Mouse (Mus musculus) heart, embryonic 15.5 days (tissue): ENCODE data around the gene Rps23. TPM values are rescaled to one million over a fixed set of nuclear protein-coding genes. Genes with fewer than 3 reads are reported as not detected.

Experiments used
- ATAC-seq: fragments of 200-750 bp; cut with Nextera tagmentation; replicated peaks from 2 replicates; pipeline ENCODE4 v1.8.0; 2017; ENCODE audit warnings: low read depth, moderate TSS enrichment; ENCODE audit not compliant: insufficient number of reproducible peaks, insufficient read depth, low FRiP score
- H3K27ac ChIP-seq: fragments of 300-500 bp; sonication (generic); 2 replicates; pipeline ENCODE4 v1.5.1; 2015; ENCODE audit warnings: mild to moderate bottlenecking, inconsistent platforms
- H3K27me3 ChIP-seq: fragments of 300-500 bp; sonication (generic); 2 replicates; pipeline ENCODE4 v1.6.1; 2015; ENCODE audit warnings: inconsistent platforms
- H3K36me3 ChIP-seq: fragments of 300-500 bp; sonication (generic); 2 replicates; pipeline ENCODE4 v1.6.1; 2015; ENCODE audit warnings: mild to moderate bottlenecking, inconsistent platforms
- H3K4me1 ChIP-seq: fragments of 300-500 bp; sonication (generic); replicated peaks from 2 replicates; pipeline ENCODE4 v1.6.1; 2015; ENCODE audit warnings: inconsistent platforms
- H3K4me2 ChIP-seq: fragments of 300-500 bp; sonication (generic); 2 replicates; pipeline ENCODE4 v1.6.1; 2015; ENCODE audit warnings: inconsistent platforms, mild to moderate bottlenecking, moderate library complexity
- H3K4me3 ChIP-seq: fragments of 300-500 bp; sonication (generic); 2 replicates; pipeline ENCODE4 v1.5.1; 2015; ENCODE audit warnings: mild to moderate bottlenecking, inconsistent platforms
- H3K9ac ChIP-seq: fragments of 300-500 bp; sonication (generic); 2 replicates; pipeline ENCODE4 v1.6.1; 2015; ENCODE audit warnings: mild to moderate bottlenecking, inconsistent platforms
- H3K9me3 ChIP-seq: fragments of 300-500 bp; sonication (generic); replicated peaks from 2 replicates; pipeline ENCODE4 v1.6.1; 2016; ENCODE audit warnings: inconsistent platforms
- WGBS: fragments of 180-500 bp; shearing (Covaris S2); methylation state at CpG from one replicate; pipeline ENCODE4 v1.1.7; 2015; ENCODE audit warnings: mixed read lengths; 5-methylcytosine and 5-hydroxymethylcytosine counted together
- polyA plus RNA-seq: library from polyadenylated mRNA; unstranded; fragments of >200 nt; fragmentation: Nextera tagmentation; extraction: Ambion mirVana; gene quantifications from 2 replicates; pipeline ENCODE4 v1.2.1, GENCODE M21; 2015

Rps23 gene
- polyA plus RNA-seq = 97.2 and 135 TPM in 2 replicates

DNA sequence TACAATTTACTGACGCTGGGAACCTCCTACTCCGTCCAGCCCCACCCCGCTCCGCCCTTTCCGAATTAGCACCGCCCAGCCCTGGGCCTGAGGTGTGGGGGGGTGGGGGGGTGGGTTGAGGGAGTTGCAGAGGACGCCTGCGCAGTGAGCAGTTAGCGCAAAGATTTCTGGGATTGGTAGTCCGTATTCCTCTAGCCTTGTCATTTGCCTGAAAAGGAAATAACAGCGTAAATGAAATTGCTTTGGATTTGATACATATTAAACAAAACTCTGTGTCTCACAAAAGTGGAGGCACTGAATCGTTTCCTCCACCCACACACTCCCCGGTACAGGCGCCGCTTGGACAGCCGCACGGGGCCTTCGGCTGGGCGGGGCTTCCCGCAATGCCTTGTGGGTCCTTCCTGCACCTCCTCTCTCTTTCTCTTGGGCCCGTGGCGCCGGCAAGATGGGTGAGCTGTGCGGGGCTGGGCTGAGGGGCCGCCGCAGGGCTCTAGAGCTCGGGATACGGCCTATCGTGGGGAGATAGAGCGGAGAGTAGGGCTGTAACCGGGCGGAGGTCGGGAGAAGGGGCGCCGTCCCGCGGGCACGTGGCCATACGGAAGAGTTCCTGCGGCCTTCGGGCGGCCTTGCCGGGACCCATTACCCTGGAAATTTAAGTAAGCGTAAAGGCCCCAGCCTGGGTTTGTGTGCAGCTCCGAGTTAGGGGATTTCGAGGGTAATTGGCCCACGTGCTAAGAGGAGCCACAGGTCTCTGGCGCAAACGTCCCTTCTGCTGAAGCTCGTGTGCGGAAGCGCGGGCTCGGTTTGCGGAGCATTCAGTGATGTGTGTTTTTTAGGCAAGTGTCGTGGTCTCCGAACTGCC lies at the start of gene Rps23:
Rps23 (plus strand) TSS at position 208 of the 862 bp plus-strand sequence.
- peak within 1 kb of the TSS; percentile 84 for H3K27ac ChIP-seq
- WGBS = under 1% methylated on average over 57 of the region's 57 CpGs
- H3K9me3 ChIP-seq = no peaks in the 10 kb centered on the region
- no peaks in the 10 kb centered on the region for H3K27me3 ChIP-seq
- peaks cover 9% of the 10 kb centered on the region for H3K4me1 ChIP-seq
- H3K4me3 ChIP-seq = peak within 1 kb of the TSS; percentile 96
- ATAC-seq = peak; percentile 97
- H3K36me3 ChIP-seq = peaks cover 24% of the 10 kb centered on the region
- H3K9ac ChIP-seq = peak within 1 kb of the TSS; percentile 98
- peak within 1 kb of the TSS; percentile 67 for H3K4me2 ChIP-seq

- 57% methylated on average over 1 of the region's 1 CpGs for WGBS
- Histone ChIP-seq H3K4me2 (no peak overlapping the region), H3K4me1 (peaks cover 15% of the 10 kb centered on the region), H3K27me3 (no peaks in the 10 kb centered on the region), H3K4me3 (no peak overlapping the region), H3K36me3 (no peaks in the 10 kb centered on the region), H3K27ac (no peak overlapping the region), H3K9ac (no peak overlapping the region), H3K9me3 (no peaks in the 10 kb centered on the region)
- no peak for ATAC-seq
Observed at GRCm38 (mm10) chr13:90881727-90882429, 40.9 kb upstream of the Rps23 start.

DNA sequence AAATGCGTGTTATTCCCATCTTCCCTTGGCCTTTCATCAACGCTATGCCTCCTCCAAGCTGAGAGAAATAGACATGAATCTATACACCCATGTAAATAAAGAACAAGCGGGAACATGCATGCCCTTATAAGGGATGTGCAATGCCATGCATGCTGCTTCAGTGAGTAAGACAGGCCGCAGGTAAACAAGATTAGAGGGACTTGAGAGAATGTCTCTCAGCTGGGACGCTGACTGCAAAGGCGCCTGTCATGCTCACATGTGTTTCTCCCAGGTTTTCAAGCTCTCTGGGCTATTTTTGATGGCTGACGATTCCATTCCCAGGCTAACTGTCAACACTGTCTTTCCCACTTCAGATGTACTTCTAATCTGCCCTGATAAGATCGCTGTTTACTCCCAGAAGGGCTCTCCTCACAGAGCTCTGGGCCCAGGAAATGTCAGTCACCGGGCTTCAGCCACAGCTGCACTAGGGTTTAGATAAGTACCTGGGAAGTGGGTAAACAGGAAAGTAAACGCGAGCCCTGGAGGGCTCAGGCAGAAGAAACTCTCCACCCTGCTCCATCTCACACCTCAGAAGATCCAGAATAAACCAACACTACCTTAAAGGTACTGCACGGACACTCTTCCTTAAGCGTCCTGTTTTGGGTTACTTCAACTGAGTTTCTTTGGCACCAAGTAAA lies 36.8 kb upstream of the Rps23 start:
- ATAC-seq = peak; percentile 93
- no peaks in the 10 kb centered on the region for H3K27me3 ChIP-seq
- peaks cover 15% of the 10 kb centered on the region for H3K4me1 ChIP-seq
- no peaks in the 10 kb centered on the region for H3K9me3 ChIP-seq
- H3K36me3 ChIP-seq = no peaks in the 10 kb centered on the region
- peak overlapping the region; percentile 77 for H3K27ac ChIP-seq
- peak overlapping the region; percentile 62 for H3K4me2 ChIP-seq
- no peak overlapping the region for H3K9ac ChIP-seq
- H3K4me3 ChIP-seq = peak overlapping the region; percentile 47
- WGBS = 14% methylated on average over 13 of the region's 13 CpGs

GRCm38 (mm10) chr13:90886568-90886983 lies 36.2 kb upstream of the Rps23 start:
- Histone ChIP-seq H3K36me3 (no peaks in the 10 kb centered on the region), H3K4me2 (peak overlapping the region; percentile 62), H3K9ac (no peak overlapping the region), H3K27ac (peak overlapping the region; percentile 77), H3K9me3 (no peaks in the 10 kb centered on the region), H3K4me3 (peak overlapping the region; percentile 47), H3K27me3 (no peaks in the 10 kb centered on the region), H3K4me1 (peaks cover 15% of the 10 kb centered on the region)
- WGBS = under 1% methylated on average over 18 of the region's 18 CpGs
- ATAC-seq = peak; percentile 33; the same call in 1 of the 2 replicates

DNA sequence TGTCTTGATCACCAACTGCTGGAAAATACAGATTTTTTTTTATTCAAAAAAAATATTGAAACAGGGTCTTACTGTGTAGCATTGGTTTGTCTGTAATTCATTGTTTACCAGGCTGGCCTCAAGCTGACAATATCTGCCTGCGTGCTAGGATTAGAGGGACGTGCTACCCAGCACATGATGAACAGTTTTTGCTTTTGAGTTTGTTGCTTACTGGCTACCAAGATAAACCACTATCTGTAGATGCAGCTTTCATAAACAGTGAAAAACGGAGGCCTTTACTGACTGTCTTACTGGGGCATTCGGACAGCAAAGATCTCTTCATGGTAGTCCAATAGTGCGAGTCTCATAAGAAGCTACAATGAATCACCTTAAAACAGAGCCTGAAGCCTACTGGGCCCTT lies 32.6 kb upstream of the Rps23 start:
- WGBS = 88% methylated on average over 5 of the region's 5 CpGs
- Histone ChIP-seq H3K36me3 (no peaks in the 10 kb centered on the region), H3K4me3 (no peak overlapping the region), H3K9ac (no peak overlapping the region), H3K4me1 (peaks cover 13% of the 10 kb centered on the region), H3K9me3 (no peaks in the 10 kb centered on the region), H3K27ac (no peak overlapping the region), H3K27me3 (no peaks in the 10 kb centered on the region), H3K4me2 (no peak overlapping the region)
- ATAC-seq = no peak

DNA sequence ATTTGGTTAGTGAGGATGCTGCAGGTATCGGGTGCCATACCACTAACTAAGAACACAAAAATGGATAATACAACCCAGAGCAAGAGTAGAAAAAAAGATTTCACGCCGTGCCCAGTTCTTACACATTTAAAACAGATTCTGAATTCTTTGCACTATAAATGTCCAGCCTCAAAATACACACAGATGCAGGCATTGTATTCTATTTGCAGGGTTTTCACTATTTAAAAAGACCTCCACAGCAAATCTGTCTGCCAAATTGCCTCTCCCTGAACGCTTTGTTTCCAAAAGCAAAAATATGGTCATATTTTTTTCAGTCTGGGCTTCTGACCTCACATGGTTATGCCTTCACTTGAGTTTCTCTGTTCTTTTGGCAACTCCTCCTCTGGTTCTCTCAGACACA lies 27.9 kb upstream of the Rps23 start:
- Histone ChIP-seq H3K27ac (no peak overlapping the region), H3K27me3 (no peaks in the 10 kb centered on the region), H3K4me3 (no peak overlapping the region), H3K4me1 (no peaks in the 10 kb centered on the region), H3K36me3 (no peaks in the 10 kb centered on the region), H3K9me3 (no peaks in the 10 kb centered on the region), H3K4me2 (no peak overlapping the region), H3K9ac (no peak overlapping the region)
- WGBS = 83% methylated on average over 4 of the region's 4 CpGs
- no peak for ATAC-seq

- Histone ChIP-seq H3K9me3 (no peaks in the 10 kb centered on the region), H3K36me3 (no peaks in the 10 kb centered on the region), H3K4me1 (no peaks in the 10 kb centered on the region), H3K9ac (no peak overlapping the region), H3K4me3 (no peak overlapping the region), H3K27me3 (no peaks in the 10 kb centered on the region), H3K4me2 (no peak overlapping the region), H3K27ac (no peak overlapping the region)
- ATAC-seq = no peak
- 40% methylated on average over 2 of the region's 2 CpGs for WGBS
Observed at GRCm38 (mm10) chr13:90896098-90896497, 26.7 kb upstream of the Rps23 start.

DNA sequence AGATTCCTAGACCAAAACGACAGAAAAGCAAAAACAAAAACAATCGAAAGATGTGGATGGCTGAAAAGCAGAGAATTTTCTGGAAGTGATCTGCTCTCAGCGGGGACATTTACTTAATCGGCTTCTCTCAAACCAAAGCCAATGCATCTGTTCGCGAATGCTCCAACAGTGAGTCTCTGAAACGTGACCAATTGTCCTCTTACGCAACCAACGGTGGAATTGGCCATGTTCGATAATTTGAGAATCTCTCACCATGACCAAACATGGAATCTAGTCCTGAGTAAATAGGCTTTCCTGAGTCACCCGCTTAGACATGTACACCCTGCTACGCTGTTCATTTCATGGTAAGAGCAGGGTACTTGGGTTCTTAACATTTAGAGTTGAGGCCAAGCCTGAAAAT lies 25.9 kb upstream of the Rps23 start:
- Histone ChIP-seq H3K4me1 (no peaks in the 10 kb centered on the region), H3K9ac (no peak overlapping the region), H3K4me2 (no peak overlapping the region), H3K9me3 (no peaks in the 10 kb centered on the region), H3K36me3 (no peaks in the 10 kb centered on the region), H3K27me3 (no peaks in the 10 kb centered on the region), H3K27ac (no peak overlapping the region), H3K4me3 (no peak overlapping the region)
- no peak for ATAC-seq
- WGBS = 84% methylated on average over 12 of the region's 12 CpGs

- ATAC-seq = no peak
- H3K36me3 ChIP-seq = no peaks in the 10 kb centered on the region
- WGBS = 90% methylated on average over 5 of the region's 5 CpGs
- H3K27me3 ChIP-seq = no peaks in the 10 kb centered on the region
- H3K4me1 ChIP-seq = no peaks in the 10 kb centered on the region
- H3K4me2 ChIP-seq = no peak within 1 kb of the TSS
- H3K27ac ChIP-seq = no peak within 1 kb of the TSS
- no peak within 1 kb of the TSS for H3K4me3 ChIP-seq
- no peaks in the 10 kb centered on the region for H3K9me3 ChIP-seq
- no peak within 1 kb of the TSS for H3K9ac ChIP-seq
Observed at GRCm38 (mm10) chr13:90905176-90905575, 17.6 kb upstream of the Rps23 start, which contains the start of gene Atp6ap1l. Gene Atp6ap1l, minus strand, starts transcription at chr13:90905355.

GRCm38 (mm10) chr13:90907376-90907775 lies 15.4 kb upstream of the Rps23 start:
- no peak overlapping the region for H3K27ac ChIP-seq
- H3K27me3 ChIP-seq = no peaks in the 10 kb centered on the region
- no peak overlapping the region for H3K4me3 ChIP-seq
- no peaks in the 10 kb centered on the region for H3K4me1 ChIP-seq
- no peaks in the 10 kb centered on the region for H3K9me3 ChIP-seq
- no peak overlapping the region for H3K4me2 ChIP-seq
- ATAC-seq = no peak
- 84% methylated on average over 12 of the region's 12 CpGs for WGBS
- no peaks in the 10 kb centered on the region for H3K36me3 ChIP-seq
- H3K9ac ChIP-seq = no peak overlapping the region
